Mouse (Mus musculus) E14TG2a.4 (cell line): ENCODE measurements around the gene Fam155a.
A peak's percentile ranks its signal among the peaks of the same experiment; 100 is the strongest.

Experiments
- H3K27me3 ChIP-seq: 2 replicates; pipeline ENCODE4 v1.6.1; 2014; ENCODE audit warnings: low read length, control low read depth; ENCODE audit not compliant: insufficient read depth
- H3K36me3 ChIP-seq: 2 replicates; pipeline ENCODE4 v1.6.1; 2014; ENCODE audit warnings: low read length, control low read depth; ENCODE audit not compliant: insufficient read depth
- H3K4me1 ChIP-seq: replicated peaks from 2 replicates; pipeline ENCODE4 v1.6.1; 2014; ENCODE audit warnings: low read depth, low read length, control low read depth
- H3K4me3 ChIP-seq: replicated peaks from 2 replicates; pipeline ENCODE4 v1.5.1; 2014; ENCODE audit warnings: mild to moderate bottlenecking, low read length
- H3K9me3 ChIP-seq: 2 replicates; pipeline ENCODE4 v1.6.1; 2014; ENCODE audit warnings: low read length, control low read depth
- CTCF ChIP-seq: conservative IDR thresholded peaks from 2 replicates; pipeline ENCODE4 v1.5.1; 2014; ENCODE audit warnings: low read length
- NANOG ChIP-seq: IDR thresholded peaks from 2 replicates; pipeline ENCODE4 v1.6.1; 2014; ENCODE audit warnings: borderline replicate concordance, low read length, mixed read lengths
- POU5F1 ChIP-seq: IDR thresholded peaks from 2 replicates; pipeline ENCODE4 v1.6.1; 2014; ENCODE audit warnings: low read length, borderline replicate concordance

The Fam155a gene

GRCm38 (mm10) chr8:9451543-9451942, 319.4 kb downstream of the Fam155a start:
- TF ChIP-seq NANOG (no peak), POU5F1 (no peak), CTCF (peak; percentile 94)
- no peaks in the 10 kb centered on the region for H3K9me3 ChIP-seq
- H3K4me3 ChIP-seq, result no peak overlapping the region
- no peaks in the 10 kb centered on the region for H3K27me3 ChIP-seq
- H3K36me3 ChIP-seq, result no peaks in the 10 kb centered on the region
- H3K4me1 ChIP-seq, result no peaks in the 10 kb centered on the region

- H3K9me3 ChIP-seq, result no peaks in the 10 kb centered on the region
- H3K4me1 ChIP-seq, result no peaks in the 10 kb centered on the region
- TF ChIP-seq NANOG, result no peak
- no peak overlapping the region for H3K4me3 ChIP-seq
- no peaks in the 10 kb centered on the region for H3K27me3 ChIP-seq
- no peaks in the 10 kb centered on the region for H3K36me3 ChIP-seq
Measured at GRCm38 (mm10) chr8:9448613-9449012, 322.3 kb downstream of the Fam155a start.

GRCm38 (mm10) chr8:9437822-9438221, 333.1 kb downstream of the Fam155a start:
- Histone ChIP-seq H3K36me3 (no peaks in the 10 kb centered on the region), H3K4me1 (no peaks in the 10 kb centered on the region), H3K27me3 (no peaks in the 10 kb centered on the region), H3K9me3 (no peaks in the 10 kb centered on the region), H3K4me3 (no peak overlapping the region)
- TF ChIP-seq POU5F1, result no peak
- TF ChIP-seq NANOG, result no peak
- TF ChIP-seq CTCF, result no peak

- H3K4me3 ChIP-seq, result no peak overlapping the region
- H3K4me1 ChIP-seq, result no peaks in the 10 kb centered on the region
- no peaks in the 10 kb centered on the region for H3K9me3 ChIP-seq
- H3K27me3 ChIP-seq, result no peaks in the 10 kb centered on the region
- no peaks in the 10 kb centered on the region for H3K36me3 ChIP-seq
- TF ChIP-seq CTCF (no peak), NANOG (no peak), POU5F1 (no peak)
Measured at GRCm38 (mm10) chr8:9435501-9435900, 335.5 kb downstream of the Fam155a start.

GRCm38 (mm10) chr8:9432635-9433372, 338.2 kb downstream of the Fam155a start:
- no peaks in the 10 kb centered on the region for H3K27me3 ChIP-seq
- no peaks in the 10 kb centered on the region for H3K4me1 ChIP-seq
- H3K36me3 ChIP-seq, result no peaks in the 10 kb centered on the region
- H3K9me3 ChIP-seq, result no peaks in the 10 kb centered on the region
- no peak overlapping the region for H3K4me3 ChIP-seq
- no peak for TF ChIP-seq POU5F1
- TF ChIP-seq CTCF, result no peak
- no peak for TF ChIP-seq NANOG

- Histone ChIP-seq H3K4me1 (no peaks in the 10 kb centered on the region), H3K36me3 (no peaks in the 10 kb centered on the region), H3K4me3 (no peak overlapping the region), H3K27me3 (no peaks in the 10 kb centered on the region), H3K9me3 (no peaks in the 10 kb centered on the region)
- TF ChIP-seq NANOG (no peak), POU5F1 (no peak), CTCF (no peak)
Measured at GRCm38 (mm10) chr8:9428846-9429245, 342.1 kb downstream of the Fam155a start.

- Histone ChIP-seq H3K27me3 (no peaks in the 10 kb centered on the region), H3K9me3 (no peaks in the 10 kb centered on the region), H3K4me3 (no peak overlapping the region), H3K36me3 (no peaks in the 10 kb centered on the region), H3K4me1 (no peaks in the 10 kb centered on the region)
- no peak for TF ChIP-seq POU5F1
- TF ChIP-seq NANOG, result no peak
- TF ChIP-seq CTCF, result no peak
Measured at GRCm38 (mm10) chr8:9424069-9424468, 346.9 kb downstream of the Fam155a start.

GRCm38 (mm10) chr8:9423590-9423989, 347.4 kb downstream of the Fam155a start:
- no peaks in the 10 kb centered on the region for H3K36me3 ChIP-seq
- no peaks in the 10 kb centered on the region for H3K27me3 ChIP-seq
- TF ChIP-seq CTCF (no peak), NANOG (no peak)
- H3K9me3 ChIP-seq, result no peaks in the 10 kb centered on the region
- H3K4me3 ChIP-seq, result no peak overlapping the region
- no peaks in the 10 kb centered on the region for H3K4me1 ChIP-seq

- H3K4me1 ChIP-seq, result no peaks in the 10 kb centered on the region
- TF ChIP-seq POU5F1, result no peak
- no peak for TF ChIP-seq NANOG
- no peak for TF ChIP-seq CTCF
- H3K27me3 ChIP-seq, result no peaks in the 10 kb centered on the region
- H3K9me3 ChIP-seq, result no peaks in the 10 kb centered on the region
- H3K36me3 ChIP-seq, result no peaks in the 10 kb centered on the region
- H3K4me3 ChIP-seq, result no peak overlapping the region
Measured at GRCm38 (mm10) chr8:9423184-9423583, 347.8 kb downstream of the Fam155a start.
